Mouse (Mus musculus): Measurements from ENCODE around the gene Il27ra. TPM values are rescaled to one million over a fixed set of nuclear protein-coding genes. Genes with fewer than 3 reads are reported as not detected.

The Il27ra gene
- total and polyA plus RNA-seq, 3 experiments, result not detected

DNA sequence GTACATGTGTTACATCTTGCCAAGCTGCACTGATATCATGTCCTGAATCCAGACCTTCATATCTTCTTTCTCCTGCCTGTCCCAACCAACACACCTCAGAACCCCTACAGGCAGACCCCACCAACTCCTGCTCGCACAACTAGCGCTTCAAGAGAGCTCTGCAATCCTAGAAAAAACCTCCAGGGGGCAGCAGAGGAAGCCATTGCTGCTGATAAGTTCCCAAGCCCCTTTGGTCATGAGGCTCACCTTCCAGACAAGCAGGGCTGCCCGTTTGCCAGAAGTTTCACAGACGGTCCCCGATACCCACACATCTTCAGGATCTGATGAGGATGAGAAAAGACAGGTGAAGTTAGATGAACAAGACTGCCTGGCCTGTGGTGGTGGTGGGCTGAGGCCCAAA is 3.3 kb downstream of the Il27ra start:
- ATAC-seq (ENCODE audit: extremely low read depth, insufficient number of reproducible peaks, low FRiP score, poor library complexity, severe bottlenecking), result no peak
- Histone ChIP-seq H3K27me3 (ENCODE audit: insufficient read depth, low read length) (peaks cover 32% of the 10 kb centered on the region), H3K36me3 (replicated peaks) (no peaks in the 10 kb centered on the region)

DNA sequence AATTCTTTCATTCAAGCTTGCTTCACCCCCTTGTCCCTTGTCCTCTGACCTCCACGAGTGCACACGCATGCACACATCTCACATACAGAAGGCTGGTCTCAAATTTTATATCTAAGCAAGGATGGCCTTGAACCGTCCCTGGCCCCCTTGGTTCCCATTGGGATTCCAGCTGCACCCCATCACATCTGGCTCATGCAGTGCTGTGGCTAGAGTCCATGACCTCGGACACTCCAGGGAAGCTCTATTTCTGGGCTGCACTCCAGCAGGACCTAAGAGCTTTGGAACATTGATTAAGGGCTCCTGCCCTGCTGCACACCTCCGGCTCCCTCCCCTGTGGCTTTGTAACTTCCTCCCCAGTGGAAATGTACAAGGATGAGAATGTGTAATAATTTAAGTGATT is 4.4 kb downstream of the Il27ra start:
- ATAC-seq (ENCODE audit: extremely low read depth, insufficient number of reproducible peaks, low FRiP score, poor library complexity, severe bottlenecking) (no peak), DNase-seq (ENCODE audit: low spot score) (no peak)
- Histone ChIP-seq H3K36me3 (replicated peaks) (no peaks in the 10 kb centered on the region), H3K9me3 (replicated peaks) (no peaks in the 10 kb centered on the region), H3K4me3 (ENCODE audit: low read depth, low read length) (no peak overlapping the region), H3K4me1 (ENCODE audit: insufficient read depth, low read depth, low read length) (no peaks in the 10 kb centered on the region; the same call in 1 of the 2 replicates), H3K27me3 (ENCODE audit: insufficient read depth, low read length) (peaks cover 37% of the 10 kb centered on the region)
- no peak for TF ChIP-seq GATA2 (IDR thresholded peaks at IDR 0.05; ENCODE audit: borderline replicate concordance, low read depth, low read length)
- TF ChIP-seq GATA1 (IDR thresholded peaks at IDR 0.05; ENCODE audit: borderline replicate concordance, low read length), result no peak
- TF ChIP-seq TAL1 (conservative IDR thresholded peaks at IDR 0.05; ENCODE audit: low read depth, low read length), result no peak
- no peak for TF ChIP-seq POLR2AphosphoS5 (IDR thresholded peaks at IDR 0.05; ENCODE audit: insufficient replicate concordance, low read depth, low read length)
- no peak for TF ChIP-seq CTCF (IDR thresholded peaks at IDR 0.05; ENCODE audit: low read depth, low read length)

More for the DNA sequence above, 3.3 kb downstream of the Il27ra start:
- peak; percentile 32 for DNase-seq (ENCODE audit: low spot score)
- TF ChIP-seq GATA2 (IDR thresholded peaks at IDR 0.05; ENCODE audit: borderline replicate concordance, low read depth, low read length), result no peak
- peak; percentile 66 for TF ChIP-seq CTCF (IDR thresholded peaks at IDR 0.05; ENCODE audit: low read depth, low read length)
- TF ChIP-seq POLR2AphosphoS5 (IDR thresholded peaks at IDR 0.05; ENCODE audit: insufficient replicate concordance, low read depth, low read length), result no peak
- Histone ChIP-seq H3K9me3 (replicated peaks) (no peaks in the 10 kb centered on the region), H3K4me1 (ENCODE audit: insufficient read depth, low read depth, low read length) (no peaks in the 10 kb centered on the region; the same call in 1 of the 2 replicates), H3K4me3 (ENCODE audit: low read depth, low read length) (no peak overlapping the region)

DNA sequence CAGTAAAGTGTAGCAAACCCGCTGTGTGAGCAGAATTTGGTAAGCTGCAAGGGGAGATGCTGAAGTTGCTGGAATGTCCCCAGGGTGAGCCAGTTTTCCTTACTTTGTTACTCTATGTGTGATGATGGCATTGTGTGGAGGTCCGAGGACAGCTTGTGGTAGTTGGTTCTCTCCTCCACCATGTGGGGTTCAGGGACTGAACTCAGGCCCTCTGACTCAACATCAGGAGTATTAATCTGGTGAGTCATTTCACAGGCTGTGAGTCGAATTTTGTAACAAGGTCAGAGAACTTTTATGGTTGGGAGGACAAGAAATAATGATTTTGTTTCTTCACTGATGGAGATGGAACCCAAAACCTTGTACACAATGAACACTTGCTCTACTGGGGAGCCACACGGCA is 9.6 kb downstream of the Il27ra start:
- Histone ChIP-seq H3K36me3 (replicated peaks) (no peaks in the 10 kb centered on the region), H3K27me3 (ENCODE audit: insufficient read depth, low read length) (peaks cover 38% of the 10 kb centered on the region; the same call in 1 of the 2 replicates)
- no peak for DNase-seq (ENCODE audit: low spot score)

DNA sequence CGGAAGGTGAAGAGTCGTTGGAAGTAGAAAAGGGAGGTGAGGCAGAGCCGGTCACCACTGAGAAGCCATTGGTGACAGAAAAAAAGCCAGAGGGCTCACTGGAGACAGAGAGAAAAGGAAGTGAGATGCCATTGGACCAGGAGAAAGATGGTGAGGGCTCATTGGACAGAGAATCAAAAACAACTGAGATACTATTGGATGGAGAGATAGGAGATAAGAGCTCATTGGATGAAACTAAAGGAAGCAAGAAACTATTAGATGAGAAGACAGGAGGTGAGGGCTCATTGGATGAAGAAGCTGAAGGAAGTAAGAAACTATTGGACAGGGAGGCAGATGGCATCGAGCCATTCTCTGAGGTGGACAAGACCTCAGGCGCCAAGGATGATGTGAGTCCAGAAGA is 13.1 kb downstream of the Il27ra start:
- no peak overlapping the region for H3K4me3 ChIP-seq (ENCODE audit: low read depth, low read length)
- ATAC-seq (ENCODE audit: extremely low read depth, insufficient number of reproducible peaks, low FRiP score, poor library complexity, severe bottlenecking) (no peak), DNase-seq (ENCODE audit: low spot score) (no peak)
- no peaks in the 10 kb centered on the region for H3K36me3 ChIP-seq (replicated peaks)
- no peaks in the 10 kb centered on the region for H3K9me3 ChIP-seq (replicated peaks)
- H3K4me1 ChIP-seq (ENCODE audit: insufficient read depth, low read depth, low read length), result peaks cover 7% of the 10 kb centered on the region
- H3K27me3 ChIP-seq (ENCODE audit: insufficient read depth, low read length), result peaks cover 43% of the 10 kb centered on the region
- TF ChIP-seq GATA1 (IDR thresholded peaks at IDR 0.05; ENCODE audit: borderline replicate concordance, low read length), result no peak
- TF ChIP-seq POLR2AphosphoS5 (IDR thresholded peaks at IDR 0.05; ENCODE audit: insufficient replicate concordance, low read depth, low read length), result no peak
- TF ChIP-seq TAL1 (conservative IDR thresholded peaks at IDR 0.05; ENCODE audit: low read depth, low read length), result no peak
- TF ChIP-seq CTCF (IDR thresholded peaks at IDR 0.05; ENCODE audit: low read depth, low read length), result no peak
- TF ChIP-seq GATA2 (IDR thresholded peaks at IDR 0.05; ENCODE audit: borderline replicate concordance, low read depth, low read length), result no peak

More for the DNA sequence above, 9.6 kb downstream of the Il27ra start:
- Histone ChIP-seq H3K4me1 (ENCODE audit: insufficient read depth, low read depth, low read length) (no peaks in the 10 kb centered on the region), H3K4me3 (ENCODE audit: low read depth, low read length) (no peak overlapping the region), H3K9me3 (replicated peaks) (no peaks in the 10 kb centered on the region)
- no peak for ATAC-seq (ENCODE audit: extremely low read depth, insufficient number of reproducible peaks, low FRiP score, poor library complexity, severe bottlenecking)
- TF ChIP-seq GATA2 (IDR thresholded peaks at IDR 0.05; ENCODE audit: borderline replicate concordance, low read depth, low read length) (no peak), GATA1 (IDR thresholded peaks at IDR 0.05; ENCODE audit: borderline replicate concordance, low read length) (no peak), CTCF (IDR thresholded peaks at IDR 0.05; ENCODE audit: low read depth, low read length) (no peak), TAL1 (conservative IDR thresholded peaks at IDR 0.05; ENCODE audit: low read depth, low read length) (no peak), POLR2AphosphoS5 (IDR thresholded peaks at IDR 0.05; ENCODE audit: insufficient replicate concordance, low read depth, low read length) (no peak)

DNA sequence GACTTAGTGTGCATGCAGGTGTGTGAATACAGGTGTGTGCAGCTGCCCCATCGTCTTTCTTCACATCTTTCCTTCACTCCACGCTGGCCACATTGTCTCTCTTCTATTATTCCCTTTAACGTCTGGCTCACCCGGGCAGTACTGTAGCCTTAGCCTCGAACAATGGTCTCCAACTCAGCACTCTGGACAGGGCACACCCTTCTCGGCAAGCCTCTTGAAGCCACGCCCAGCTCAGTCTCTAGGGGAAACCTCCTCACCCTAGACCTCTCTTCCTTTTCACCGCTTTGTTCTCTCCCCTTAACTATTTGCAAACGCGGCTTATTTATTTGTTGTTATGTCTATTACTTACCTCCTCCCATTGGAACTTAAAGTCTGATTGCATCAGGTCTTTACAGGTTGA is 14.9 kb downstream of the Il27ra start:
- ATAC-seq (ENCODE audit: extremely low read depth, insufficient number of reproducible peaks, low FRiP score, poor library complexity, severe bottlenecking), result no peak
- no peaks in the 10 kb centered on the region for H3K36me3 ChIP-seq (replicated peaks)
- H3K4me1 ChIP-seq (ENCODE audit: insufficient read depth, low read depth, low read length), result peaks cover 7% of the 10 kb centered on the region
- H3K9me3 ChIP-seq (replicated peaks), result no peaks in the 10 kb centered on the region
- DNase-seq (ENCODE audit: low spot score), result no peak
- H3K4me3 ChIP-seq (ENCODE audit: low read depth, low read length), result no peak overlapping the region
- peaks cover 44% of the 10 kb centered on the region for H3K27me3 ChIP-seq (ENCODE audit: insufficient read depth, low read length)
- no peak for TF ChIP-seq POLR2AphosphoS5 (IDR thresholded peaks at IDR 0.05; ENCODE audit: insufficient replicate concordance, low read depth, low read length)
- no peak for TF ChIP-seq TAL1 (conservative IDR thresholded peaks at IDR 0.05; ENCODE audit: low read depth, low read length)
- no peak for TF ChIP-seq GATA2 (IDR thresholded peaks at IDR 0.05; ENCODE audit: borderline replicate concordance, low read depth, low read length)
- no peak for TF ChIP-seq CTCF (IDR thresholded peaks at IDR 0.05; ENCODE audit: low read depth, low read length)
- TF ChIP-seq GATA1 (IDR thresholded peaks at IDR 0.05; ENCODE audit: borderline replicate concordance, low read length), result no peak

DNA sequence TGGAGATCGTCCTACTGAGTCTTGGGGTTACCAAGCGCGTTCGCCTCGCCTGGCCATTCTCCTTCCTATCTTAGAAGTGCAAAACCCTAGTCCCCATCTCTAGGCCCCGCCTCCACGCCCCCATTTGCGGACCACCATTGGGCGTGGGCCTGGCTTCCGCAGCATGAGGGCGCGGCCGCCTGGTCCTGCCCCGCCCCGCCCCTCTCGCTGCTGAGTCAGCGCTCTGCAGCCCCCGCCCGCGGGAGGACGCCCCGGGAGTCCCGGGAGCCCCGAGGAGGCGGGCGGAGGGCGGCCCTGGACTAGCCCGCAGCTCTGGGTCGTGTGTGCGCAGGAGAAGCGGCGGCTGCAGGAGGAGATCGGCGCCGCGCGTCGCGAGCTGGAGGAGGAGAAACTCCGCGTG is 16.5 kb downstream of the Il27ra start:
- H3K9me3 ChIP-seq (replicated peaks), result no peaks in the 10 kb centered on the region
- H3K36me3 ChIP-seq (replicated peaks), result no peaks in the 10 kb centered on the region
- no peak for ATAC-seq (ENCODE audit: extremely low read depth, insufficient number of reproducible peaks, low FRiP score, poor library complexity, severe bottlenecking)
- no peak overlapping the region; the same call in 1 of the 2 replicates for H3K4me3 ChIP-seq (ENCODE audit: low read depth, low read length)
- peaks cover 7% of the 10 kb centered on the region for H3K4me1 ChIP-seq (ENCODE audit: insufficient read depth, low read depth, low read length)
- no peak for TF ChIP-seq GATA1 (IDR thresholded peaks at IDR 0.05; ENCODE audit: borderline replicate concordance, low read length)
- TF ChIP-seq TAL1 (conservative IDR thresholded peaks at IDR 0.05; ENCODE audit: low read depth, low read length), result no peak
- TF ChIP-seq POLR2AphosphoS5 (IDR thresholded peaks at IDR 0.05; ENCODE audit: insufficient replicate concordance, low read depth, low read length), result no peak
- TF ChIP-seq GATA2 (IDR thresholded peaks at IDR 0.05; ENCODE audit: borderline replicate concordance, low read depth, low read length), result no peak
- no peak for TF ChIP-seq CTCF (IDR thresholded peaks at IDR 0.05; ENCODE audit: low read depth, low read length)
- DNase-seq (ENCODE audit: low spot score), result no peak
- H3K27me3 ChIP-seq (ENCODE audit: insufficient read depth, low read length), result peaks cover 46% of the 10 kb centered on the region
